In genomic region chr5:44166866-44167265, GRCm38 (mm10) we compare ENCODE assay signal across 25 mouse cellular contexts. TPM values are rescaled to one million over a fixed set of nuclear protein-coding genes. Genes with fewer than 3 reads are reported as not detected.
DNase-seq lines count a peak whose midpoint lies in the region; ATAC-seq and TF ChIP-seq lines count a peak whose summit lies in the region.
"Had no signal": no experiment of that assay in that cellular context is flagged by ENCODE, and none has a peak within 500 bp of the region (broad histone marks: within the 10 kb centered on the region; RNA-seq: fewer than 3 reads in every experiment).

No protein-coding gene starts in this region.

- TF ChIP-seq CTCF in lung, adult 2 months (IDR thresholded peaks at IDR 0.05; ENCODE audit: insufficient read depth, low read length) = no peak
- no peak for TF ChIP-seq CTCF in lung, postnatal 0 days (IDR thresholded peaks at IDR 0.05)

- no peak overlapping the region for H3K9ac ChIP-seq in lung, embryonic 15.5 days
- no peak overlapping the region for H3K9ac ChIP-seq in lung, postnatal 0 days (replicated peaks; ENCODE audit: low read depth)
- H3K9ac ChIP-seq: embryonic facial prominence, embryonic 12.5 days; embryonic facial prominence, embryonic 15.5 days; forebrain, embryonic 12.5 days had no signal

- H3K4me3 ChIP-seq in lung, embryonic 15.5 days = no peak overlapping the region
- no peak overlapping the region for H3K4me3 ChIP-seq in lung, adult 2 months (replicated peaks; ENCODE audit: extremely low read depth, low read depth, low read length)
- H3K4me3 ChIP-seq in lung, postnatal 0 days (ENCODE audit: low read depth, low read length) = no peak overlapping the region
- H3K4me3 ChIP-seq: embryonic facial prominence, embryonic 12.5 days; embryonic facial prominence, embryonic 15.5 days; erythroblast, embryonic 14.5 days; forebrain, embryonic 10.5 days; forebrain, embryonic 12.5 days had no signal

- H3K27ac ChIP-seq in lung, embryonic 15.5 days = no peak overlapping the region
- H3K27ac ChIP-seq in lung, postnatal 0 days (ENCODE audit: low read length) = no peak overlapping the region
- H3K27ac ChIP-seq: embryonic facial prominence, embryonic 12.5 days; embryonic facial prominence, embryonic 15.5 days; forebrain, embryonic 10.5 days; forebrain, embryonic 12.5 days had no signal

- peak; percentile 14 for DNase-seq in heart, adult 11 months
- DNase-seq in heart, postnatal 14 days = no peak
- DNase-seq in lung, adult 2 months = no peak
- DNase-seq in lung, postnatal 0 days (ENCODE audit: low spot score) = no peak
- no peak for DNase-seq in lung, postnatal 25 days (ENCODE audit: low spot score)
- DNase-seq in retina, postnatal 1 day = peak; percentile 41
- no peak for DNase-seq in retina, embryonic 14.5 days (ENCODE audit: low spot score)
- DNase-seq: adrenal gland, adult 2 months; adrenal gland, postnatal 10 days; adrenal gland, postnatal 25 days; cerebellum, adult 11 months; cerebellum, adult 18-20 months; cerebellum, adult 8-10 months; cerebellum, adult 9-11 months; cerebellum, postnatal 14 days; cerebellum, postnatal 36 days; embryo, embryonic 11 days had no signal

- H3K4me2 ChIP-seq in lung, embryonic 15.5 days = no peak overlapping the region
- H3K4me2 ChIP-seq in lung, postnatal 0 days (replicated peaks; ENCODE audit: low read depth, low read length) = no peak overlapping the region
- H3K4me2 ChIP-seq: embryonic facial prominence, embryonic 12.5 days; embryonic facial prominence, embryonic 15.5 days; forebrain, embryonic 12.5 days had no signal

- H3K27me3 ChIP-seq in lung, embryonic 15.5 days = no peaks in the 10 kb centered on the region
- H3K27me3 ChIP-seq in lung, postnatal 0 days (replicated peaks; ENCODE audit: insufficient read depth, low read length) = no peaks in the 10 kb centered on the region
- H3K27me3 ChIP-seq: embryonic facial prominence, embryonic 12.5 days; embryonic facial prominence, embryonic 15.5 days; forebrain, embryonic 12.5 days had no signal

- peak; percentile 46; the same call in 1 of the 2 replicates for ATAC-seq in lung, embryonic 15.5 days (ENCODE audit: borderline replicate concordance, extremely low read depth, low FRiP score, low TSS enrichment)
- peak; percentile 23; the same call in 1 of the 2 replicates for ATAC-seq in lung, postnatal 0 days
- ATAC-seq: forebrain, embryonic 14.5 days; forebrain, embryonic 16.5 days had no signal

- intact Hi-C loops in heart, postnatal 14 days (cut with DNase I) = loop anchor here (5.0 kb wide), 1 partner anchor 100 kb away; no protein-coding TSS in a partner anchor

- TF ChIP-seq POLR2A in lung, adult 2 months (IDR thresholded peaks at IDR 0.05; ENCODE audit: borderline replicate concordance, extremely low read depth, low read depth, low read length) = no peak

- no peak for TF ChIP-seq EP300 in lung, postnatal 0 days (IDR thresholded peaks at IDR 0.05)

- no peaks in the 10 kb centered on the region for H3K9me3 ChIP-seq in lung, embryonic 15.5 days
- no peaks in the 10 kb centered on the region for H3K9me3 ChIP-seq in lung, postnatal 0 days (ENCODE audit: low read length)
- H3K9me3 ChIP-seq: embryonic facial prominence, embryonic 12.5 days; embryonic facial prominence, embryonic 15.5 days; forebrain, embryonic 10.5 days; forebrain, embryonic 12.5 days had no signal

- WGBS in lung, embryonic 15.5 days = 48% methylated on average over 6 of the region's 6 CpGs
- WGBS in lung, adult 2 months = 65% methylated on average over 6 of the region's 6 CpGs
- WGBS in lung, postnatal 0 days = 53% methylated on average over 6 of the region's 6 CpGs

- H3K36me3 ChIP-seq in lung, embryonic 15.5 days = no peaks in the 10 kb centered on the region
- H3K36me3 ChIP-seq in lung, postnatal 0 days (ENCODE audit: insufficient read depth, low read length) = no peaks in the 10 kb centered on the region; the same call in 1 of the 2 replicates
- H3K36me3 ChIP-seq: embryonic facial prominence, embryonic 12.5 days; embryonic facial prominence, embryonic 15.5 days; forebrain, embryonic 12.5 days had no signal

- no peaks in the 10 kb centered on the region for H3K4me1 ChIP-seq in lung, embryonic 15.5 days
- no peaks in the 10 kb centered on the region for H3K4me1 ChIP-seq in lung, adult 2 months (ENCODE audit: control insufficient read depth, insufficient read depth, low read length)
- H3K4me1 ChIP-seq in lung, postnatal 0 days (ENCODE audit: insufficient read depth, low read depth, low read length) = no peaks in the 10 kb centered on the region
- H3K4me1 ChIP-seq: embryonic facial prominence, embryonic 12.5 days; embryonic facial prominence, embryonic 15.5 days; forebrain, embryonic 12.5 days had no signal

RNA-seq across cellular contexts. Expression of gene Tapt1, which starts 59.6 kb away (rescaled TPM):
- total RNA-seq in heart, postnatal 14 days (2021) = 10 to 100 TPM; 23.4 to 23.9 TPM
- polyA plus RNA-seq in lung, embryonic 15.5 days (2015; fragmentation: Nextera tagmentation; extraction: Ambion mirVana) = 34.2 and 35.8 TPM in 2 replicates
- 26.1 and 31.8 TPM in 2 replicates for polyA plus RNA-seq in lung, adult 2 months (2012; rRNA removed)
- 31.3 and 31.8 TPM in 2 replicates for polyA plus RNA-seq in lung, postnatal 0 days (2015; fragmentation: Nextera tagmentation; extraction: Ambion mirVana)

Comparison
In these comparisons a context has a peak if more than half of its experiments do, and no peak if none do; other contexts are left out.
1. DNase-seq: peak in heart, adult 11 months (single experiment) and retina, postnatal 1 day (single experiment); none in heart, postnatal 14 days (0 of 2), lung, adult 2 months (single experiment), lung, postnatal 0 days (single experiment), lung, postnatal 25 days (single experiment) and retina, embryonic 14.5 days (single experiment).